Mouse (Mus musculus) forebrain, embryonic 16.5 days (tissue): ENCODE measurements around the gene Bcat1. TPM values are rescaled to one million over a fixed set of nuclear protein-coding genes. Genes with fewer than 3 reads are reported as not detected.
A peak's percentile ranks its signal among the peaks of the same experiment; 100 is the strongest.

ENCODE experiments used
- ATAC-seq: fragments of 200-750 bp; cut with Nextera tagmentation; 2 replicates; pipeline ENCODE4 v1.8.0; 2017; ENCODE audit warnings: mild to moderate bottlenecking, moderate library complexity
- H3K27ac ChIP-seq: fragments of 300-500 bp; sonication (generic); 2 replicates; pipeline ENCODE4 v1.5.1; 2014; ENCODE audit warnings: low read length, control low read depth
- H3K27me3 ChIP-seq: fragments of 300-500 bp; sonication (generic); replicated peaks from 2 replicates; pipeline ENCODE4 v1.6.1; 2014; ENCODE audit warnings: low read length; ENCODE audit not compliant: control insufficient read depth, insufficient read depth
- H3K36me3 ChIP-seq: fragments of 300-500 bp; sonication (generic); 2 replicates; pipeline ENCODE4 v1.6.1; 2014; ENCODE audit not compliant: control insufficient read depth, insufficient read depth
- H3K4me1 ChIP-seq: fragments of 300-500 bp; sonication (generic); replicated peaks from 2 replicates; pipeline ENCODE4 v1.6.1; 2014; ENCODE audit warnings: low read length; ENCODE audit not compliant: control insufficient read depth, insufficient read depth
- H3K4me2 ChIP-seq: fragments of 300-500 bp; sonication (generic); 2 replicates; pipeline ENCODE4 v1.6.1; 2014; ENCODE audit warnings: mild to moderate bottlenecking, low read length, control low read depth
- H3K4me3 ChIP-seq: fragments of 300-500 bp; sonication (generic); replicated peaks from 2 replicates; pipeline ENCODE4 v1.5.1; 2014; ENCODE audit warnings: mild to moderate bottlenecking, low read length, control low read depth
- H3K9ac ChIP-seq: fragments of 300-500 bp; sonication (generic); replicated peaks from 2 replicates; pipeline ENCODE4 v1.6.1; 2014; ENCODE audit warnings: low read depth, low read length, control low read depth
- H3K9me3 ChIP-seq: fragments of 300-500 bp; sonication (generic); 2 replicates; pipeline ENCODE4 v1.6.1; 2016; ENCODE audit warnings: low read length; ENCODE audit not compliant: control insufficient read depth
- WGBS: fragments of 180-500 bp; shearing (Covaris S2); extraction: QIAGEN DNeasy Blood & Tissue Kit; methylation state at CpG from one replicate; pipeline ENCODE4 v1.1.7; 2014; 5-methylcytosine and 5-hydroxymethylcytosine counted together
- polyA plus RNA-seq: library from polyadenylated mRNA; unstranded; fragments of >200 nt; fragmentation: Nextera tagmentation; extraction: Ambion mirVana; gene quantifications from 2 replicates; pipeline ENCODE4 v1.2.1, GENCODE M21; 2015

Bcat1 gene
- polyA plus RNA-seq, 1 experiment from 2014 or later = 110 TPM

GRCm38 (mm10) chr6:145064104-145064503, 11.9 kb downstream of the Bcat1 start:
- H3K36me3 ChIP-seq = no peaks in the 10 kb centered on the region
- 59% methylated on average over 1 of the region's 1 CpGs for WGBS
- H3K4me3 ChIP-seq = no peak overlapping the region
- no peak overlapping the region for H3K9ac ChIP-seq
- no peak overlapping the region for H3K27ac ChIP-seq
- H3K4me1 ChIP-seq = no peaks in the 10 kb centered on the region
- no peak overlapping the region for H3K4me2 ChIP-seq
- H3K27me3 ChIP-seq = no peaks in the 10 kb centered on the region
- no peaks in the 10 kb centered on the region for H3K9me3 ChIP-seq
- no peak for ATAC-seq

- H3K36me3 ChIP-seq = no peaks in the 10 kb centered on the region
- 57% methylated on average over 5 of the region's 5 CpGs for WGBS
Observed at GRCm38 (mm10) chr6:145063212-145063868, 12.6 kb downstream of the Bcat1 start.

GRCm38 (mm10) chr6:145062763-145063162, 13.2 kb downstream of the Bcat1 start:
- no peaks in the 10 kb centered on the region for H3K9me3 ChIP-seq
- H3K27me3 ChIP-seq = no peaks in the 10 kb centered on the region
- H3K9ac ChIP-seq = no peak overlapping the region
- H3K27ac ChIP-seq = no peak overlapping the region
- H3K4me3 ChIP-seq = no peak overlapping the region
- H3K4me1 ChIP-seq = no peaks in the 10 kb centered on the region
- ATAC-seq = no peak
- H3K4me2 ChIP-seq = no peak overlapping the region
- H3K36me3 ChIP-seq = no peaks in the 10 kb centered on the region
- 86% methylated on average over 4 of the region's 4 CpGs for WGBS

More at GRCm38 (mm10) chr6:145063212-145063868, 12.6 kb downstream of the Bcat1 start:
- H3K27me3 ChIP-seq = no peaks in the 10 kb centered on the region
- no peak overlapping the region for H3K4me2 ChIP-seq
- no peaks in the 10 kb centered on the region for H3K4me1 ChIP-seq
- no peaks in the 10 kb centered on the region for H3K9me3 ChIP-seq
- no peak overlapping the region for H3K27ac ChIP-seq
- H3K9ac ChIP-seq = no peak overlapping the region
- ATAC-seq = no peak
- H3K4me3 ChIP-seq = no peak overlapping the region

- no peak overlapping the region for H3K9ac ChIP-seq
- no peaks in the 10 kb centered on the region for H3K4me1 ChIP-seq
- 81% methylated on average over 1 of the region's 1 CpGs for WGBS
- no peak overlapping the region for H3K4me2 ChIP-seq
- H3K4me3 ChIP-seq = no peak overlapping the region
- H3K27me3 ChIP-seq = no peaks in the 10 kb centered on the region
- no peaks in the 10 kb centered on the region for H3K36me3 ChIP-seq
- H3K27ac ChIP-seq = no peak overlapping the region
- no peaks in the 10 kb centered on the region for H3K9me3 ChIP-seq
- no peak for ATAC-seq
Observed at GRCm38 (mm10) chr6:145061361-145061760, 14.6 kb downstream of the Bcat1 start.

- 87% methylated on average over 4 of the region's 4 CpGs for WGBS
- H3K27me3 ChIP-seq = no peaks in the 10 kb centered on the region
- H3K9ac ChIP-seq = no peak overlapping the region
- no peak overlapping the region for H3K4me3 ChIP-seq
- H3K27ac ChIP-seq = no peak overlapping the region
- H3K4me2 ChIP-seq = no peak overlapping the region
- no peaks in the 10 kb centered on the region for H3K36me3 ChIP-seq
- H3K9me3 ChIP-seq = no peaks in the 10 kb centered on the region
- H3K4me1 ChIP-seq = no peaks in the 10 kb centered on the region
- no peak for ATAC-seq
Observed at GRCm38 (mm10) chr6:145056102-145056501, 19.9 kb downstream of the Bcat1 start.

- 60% methylated on average over 6 of the region's 6 CpGs for WGBS
- no peaks in the 10 kb centered on the region for H3K4me1 ChIP-seq
- ATAC-seq = no peak
- H3K4me3 ChIP-seq = no peak overlapping the region
- no peak overlapping the region for H3K9ac ChIP-seq
- no peaks in the 10 kb centered on the region for H3K27me3 ChIP-seq
- H3K27ac ChIP-seq = no peak overlapping the region
- no peaks in the 10 kb centered on the region for H3K36me3 ChIP-seq
- no peak overlapping the region for H3K4me2 ChIP-seq
- no peaks in the 10 kb centered on the region for H3K9me3 ChIP-seq
Observed at GRCm38 (mm10) chr6:145055277-145055858, 20.6 kb downstream of the Bcat1 start.

DNA sequence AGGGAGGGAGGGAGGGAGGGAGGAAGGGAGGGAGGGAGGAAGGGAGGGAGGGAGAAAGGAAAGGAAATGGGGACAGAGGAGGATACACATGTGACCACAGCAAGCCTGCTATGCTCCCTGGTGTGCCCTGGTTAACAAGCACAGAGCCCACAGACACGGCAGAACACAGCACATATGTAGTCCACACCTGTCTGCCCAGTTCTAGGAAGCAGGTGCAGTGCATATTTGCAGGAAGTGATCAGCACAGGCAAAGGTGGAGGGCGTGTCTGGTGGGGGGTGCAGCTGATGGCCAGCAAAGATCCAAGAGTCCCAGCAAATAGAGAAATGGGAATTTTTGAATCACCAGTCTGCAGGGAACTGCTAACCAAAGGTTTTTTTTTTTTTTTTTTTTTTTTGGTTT, 23.3 kb downstream of the Bcat1 start:
- Histone ChIP-seq H3K27ac (no peak overlapping the region), H3K9ac (no peak overlapping the region), H3K27me3 (no peaks in the 10 kb centered on the region), H3K36me3 (no peaks in the 10 kb centered on the region), H3K4me2 (no peak overlapping the region), H3K4me1 (peaks cover 4% of the 10 kb centered on the region), H3K9me3 (no peaks in the 10 kb centered on the region), H3K4me3 (no peak overlapping the region)
- no peak for ATAC-seq
- 85% methylated on average over 2 of the region's 2 CpGs for WGBS

- H3K27ac ChIP-seq = no peak overlapping the region
- peaks cover 12% of the 10 kb centered on the region for H3K4me1 ChIP-seq
- H3K27me3 ChIP-seq = no peaks in the 10 kb centered on the region
- no peak overlapping the region for H3K4me3 ChIP-seq
- no peaks in the 10 kb centered on the region for H3K9me3 ChIP-seq
- H3K9ac ChIP-seq = no peak overlapping the region
- ATAC-seq = no peak
- no peaks in the 10 kb centered on the region for H3K36me3 ChIP-seq
- 24% methylated on average over 3 of the region's 3 CpGs for WGBS
- H3K4me2 ChIP-seq = no peak overlapping the region
Observed at GRCm38 (mm10) chr6:145050899-145051298, 25.1 kb downstream of the Bcat1 start.

DNA sequence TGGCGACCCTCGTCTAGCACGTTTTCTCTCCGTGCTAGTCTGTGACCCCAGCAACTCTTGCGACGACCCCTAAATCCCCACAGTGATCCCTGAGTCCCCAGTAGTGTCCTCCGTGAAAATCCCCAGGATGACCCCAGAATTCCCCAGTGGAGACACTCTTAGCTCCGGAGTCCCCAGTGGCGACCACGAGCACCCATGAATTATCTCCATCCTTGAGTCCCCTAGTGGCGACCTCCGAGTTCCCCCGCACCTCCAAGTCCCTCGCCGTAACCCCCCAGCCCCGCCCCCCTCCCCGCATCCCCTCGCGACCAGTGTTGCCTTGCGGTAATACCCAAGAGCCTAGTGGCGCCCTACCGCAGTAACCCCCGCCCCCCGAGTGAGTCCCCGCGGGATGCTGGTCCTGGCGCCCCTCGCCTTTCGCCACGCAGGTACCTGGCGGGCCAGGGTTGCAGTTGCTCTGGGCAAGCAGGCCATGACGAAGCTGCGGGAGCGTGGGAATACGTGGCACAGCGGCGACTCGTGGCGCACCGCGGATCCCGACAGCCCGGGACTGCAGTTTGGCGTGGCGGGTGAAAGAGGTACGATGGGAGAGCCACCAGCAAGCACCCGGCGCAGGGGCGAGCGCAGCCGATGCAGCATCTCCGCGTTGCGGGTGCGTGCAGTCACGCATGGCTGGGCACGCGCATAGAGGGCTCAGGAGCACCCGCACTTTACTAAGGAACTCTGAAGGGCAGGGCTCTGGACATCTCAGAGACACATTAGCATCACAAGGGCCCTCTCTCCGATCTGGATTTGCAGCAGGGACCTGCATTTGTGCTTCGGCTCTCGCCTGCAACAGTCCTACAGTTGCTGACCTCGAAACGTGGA, 27.6 kb downstream of the Bcat1 start:
- Histone ChIP-seq H3K9me3 (no peaks in the 10 kb centered on the region), H3K36me3 (no peaks in the 10 kb centered on the region), H3K4me3 (peak overlapping the region; percentile 63), H3K9ac (peak overlapping the region; percentile 69), H3K4me2 (peak overlapping the region; percentile 94), H3K27ac (peak overlapping the region; percentile 85), H3K4me1 (peaks cover 30% of the 10 kb centered on the region), H3K27me3 (no peaks in the 10 kb centered on the region)
- WGBS = under 1% methylated on average over 64 of the region's 64 CpGs
- peak; percentile 16 for ATAC-seq
